ENCODE assay signal across 8 mouse cellular contexts in the genomic region with DNA sequence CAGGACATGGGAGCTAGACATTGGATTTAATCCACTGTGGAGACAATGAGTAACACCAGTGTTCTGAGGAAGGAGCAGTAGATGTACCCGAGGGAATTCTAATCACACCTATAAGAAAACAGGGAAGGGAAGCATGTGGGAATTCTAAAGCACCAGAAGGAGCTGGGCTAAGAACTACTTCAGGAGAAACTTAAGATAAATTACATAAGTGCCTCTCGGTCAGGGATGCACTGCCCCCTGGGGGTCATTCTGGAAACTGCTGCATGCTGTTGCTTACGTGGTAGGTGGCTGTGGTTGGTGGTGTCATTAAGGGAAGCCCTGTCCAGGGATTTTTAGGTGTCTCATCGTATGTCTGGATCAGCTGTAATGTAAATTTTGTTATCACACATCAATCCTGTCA. TPM values are rescaled to one million over a fixed set of nuclear protein-coding genes. Genes with fewer than 3 reads are reported as not detected.
DNase-seq lines count a peak whose midpoint lies in the region; ATAC-seq lines count a peak whose summit lies in the region.
"Had no signal": no experiment of that assay in that cellular context is flagged by ENCODE, and none has a peak within 500 bp of the region (broad histone marks: within the 10 kb centered on the region; RNA-seq: fewer than 3 reads in every experiment).

No protein-coding gene starts in this region.

- no peaks in the 10 kb centered on the region for H3K9me3 ChIP-seq in midbrain, embryonic 12.5 days

- ATAC-seq in activated CD4-positive, CD25-positive, alpha-beta regulatory T cell, adult 4 months: peak; percentile 85
- ATAC-seq in inflammation-experienced regulatory T-cells, adult 6 months: peak; percentile 69
- ATAC-seq in midbrain, embryonic 12.5 days (ENCODE audit: low FRiP score, low read depth): peak; percentile 38

- H3K9ac ChIP-seq in midbrain, embryonic 12.5 days (replicated peaks): no peak overlapping the region

- no peaks in the 10 kb centered on the region for H3K4me1 ChIP-seq in midbrain, embryonic 12.5 days

- no peak overlapping the region for H3K4me3 ChIP-seq in midbrain, embryonic 12.5 days

- peak; percentile 89 to 91 for DNase-seq in cerebellum, postnatal 10 days
- DNase-seq in frontal cortex, postnatal 36 days (ENCODE audit: low spot score in 2 of 2): peak; percentile 82 to 91
- DNase-seq in left cerebral cortex, adult 9 months (ENCODE audit: low spot score in 2 of 2): peak; percentile 62 to 93
- peak; percentile 55 for DNase-seq in spleen, adult 12 weeks (ENCODE audit: low spot score)

- WGBS in midbrain, embryonic 12.5 days: 26% methylated on average over 4 of the region's 4 CpGs

- no peak overlapping the region for H3K27ac ChIP-seq in midbrain, embryonic 12.5 days (replicated peaks)

- no peaks in the 10 kb centered on the region for H3K36me3 ChIP-seq in midbrain, embryonic 12.5 days

- H3K4me2 ChIP-seq in midbrain, embryonic 12.5 days (replicated peaks): no peak overlapping the region

- no peaks in the 10 kb centered on the region for H3K27me3 ChIP-seq in midbrain, embryonic 12.5 days

RNA-seq across cellular contexts. Expression of a gene that starts 19.0 kb away (rescaled TPM):
- polyA plus RNA-seq in activated CD4-positive, CD25-positive, alpha-beta regulatory T cell, adult 4 months (2017; shearing (Covaris generic)): under 1 TPM in 1 of 2 experiments, not detected in 1; 0.32 TPM
- not detected for polyA plus RNA-seq in inflammation-experienced regulatory T-cells, adult 6 months (2017; shearing (Covaris generic))
- polyA plus RNA-seq in midbrain, embryonic 12.5 days (2016; fragmentation: Nextera tagmentation; extraction: Ambion mirVana): not detected in 2 replicates
- polyA plus RNA-seq: stomach, embryonic 16.5 days had no signal
